Mouse (Mus musculus) right cerebral cortex, postnatal 36 days (tissue): ENCODE results near the gene Psg17.
"Not testable (repeated sequence)": the region's sequence is repeated elsewhere in the genome, so short reads cannot be mapped to it uniquely, and the experiment has no call there.

Source experiments
- DNase-seq, 2 experiments: peaks; one replicate each; pipeline ENCODE4 v3.0.0; 2022; ENCODE audit warnings: low spot score in 2 of 2, mixed read lengths in 1 of 2

The Psg17 gene

DNA sequence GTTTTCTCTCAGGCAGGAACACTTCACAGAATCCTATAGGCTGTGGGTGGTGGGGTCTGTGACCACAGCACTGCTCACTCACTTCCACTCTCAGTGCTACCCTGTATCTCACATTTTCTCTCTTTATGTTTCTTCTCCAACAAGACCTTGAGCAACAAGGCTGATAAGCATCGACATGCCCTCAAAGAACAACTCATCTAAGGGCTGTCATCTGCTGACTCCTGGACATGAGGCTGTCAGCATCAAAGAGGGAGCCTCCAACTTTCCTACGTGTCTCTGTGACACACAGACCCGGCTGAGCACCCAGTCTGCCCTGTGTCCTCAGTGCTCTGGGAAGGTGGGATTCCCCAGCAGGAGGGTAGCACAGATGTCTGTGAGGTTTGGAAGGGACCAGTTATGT is at the start of gene Psg17:
TSS of gene Psg17 (minus strand) at position 101 of the 400 bp plus-strand sequence.
- DNase-seq: no peak

DNA sequence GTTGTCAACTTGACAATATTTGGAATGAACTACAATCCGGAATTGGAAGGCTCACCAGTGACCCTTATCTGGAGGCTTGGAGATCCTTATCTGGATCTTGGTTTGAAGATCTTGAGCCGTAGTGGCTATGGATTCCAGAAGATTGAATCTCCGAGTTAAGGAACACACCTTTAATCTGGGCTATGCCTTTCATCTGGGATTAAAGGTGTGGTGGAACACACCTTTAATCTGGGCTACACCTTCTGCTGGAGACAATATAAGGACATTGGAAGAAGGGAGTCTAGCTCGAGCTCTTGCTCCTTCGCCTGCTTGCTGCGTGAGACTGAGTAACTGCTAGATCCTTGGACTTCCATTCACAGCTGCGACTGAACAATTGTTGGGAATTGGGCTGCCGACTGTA is 49.6 kb upstream of the Psg17 start, which contains the start of gene Pglyrp1:
TSS of gene Pglyrp1 (plus strand) at position 301 of the 400 bp plus-strand sequence.
- not testable (repeated sequence) for DNase-seq

DNA sequence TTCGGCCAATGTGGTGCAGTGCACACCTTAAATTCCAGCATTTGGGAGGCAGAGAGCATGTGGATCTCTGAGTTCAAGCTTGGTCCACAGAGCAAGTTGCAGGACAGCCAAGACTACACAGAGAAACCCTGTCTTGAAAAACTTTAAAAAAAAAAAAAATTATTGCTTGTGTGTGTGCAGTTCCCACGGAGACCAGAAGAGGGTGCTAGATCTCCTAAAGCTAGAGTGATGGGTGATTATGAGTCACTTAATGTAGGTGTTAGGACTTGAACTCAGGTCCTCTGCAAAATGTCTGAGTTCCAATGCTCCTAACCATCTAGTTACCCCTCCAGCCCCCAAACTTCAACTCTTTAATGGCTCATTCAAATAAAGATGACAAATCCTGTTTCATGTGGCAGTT is 47.1 kb upstream of the Psg17 start:
- DNase-seq: no peak

DNA sequence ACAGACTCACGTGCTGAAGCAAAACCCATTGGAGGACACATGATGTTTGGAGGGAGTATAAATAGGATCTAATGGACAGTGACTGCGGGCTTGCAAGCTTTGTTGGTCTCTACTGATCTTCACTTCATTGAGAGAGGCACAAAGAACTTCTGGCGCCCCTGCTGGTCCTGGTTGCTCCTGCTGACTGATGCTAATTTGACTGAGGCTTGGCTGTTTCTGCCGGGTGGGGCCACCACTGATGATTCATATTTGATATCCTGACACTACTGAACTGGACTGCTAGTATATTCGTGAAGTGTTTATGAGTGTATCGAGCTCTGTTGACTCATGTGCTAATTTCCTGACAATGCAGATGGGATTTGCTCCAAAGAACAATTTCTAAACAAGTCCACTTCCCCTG is 41.4 kb upstream of the Psg17 start:
- DNase-seq: no peak

DNA sequence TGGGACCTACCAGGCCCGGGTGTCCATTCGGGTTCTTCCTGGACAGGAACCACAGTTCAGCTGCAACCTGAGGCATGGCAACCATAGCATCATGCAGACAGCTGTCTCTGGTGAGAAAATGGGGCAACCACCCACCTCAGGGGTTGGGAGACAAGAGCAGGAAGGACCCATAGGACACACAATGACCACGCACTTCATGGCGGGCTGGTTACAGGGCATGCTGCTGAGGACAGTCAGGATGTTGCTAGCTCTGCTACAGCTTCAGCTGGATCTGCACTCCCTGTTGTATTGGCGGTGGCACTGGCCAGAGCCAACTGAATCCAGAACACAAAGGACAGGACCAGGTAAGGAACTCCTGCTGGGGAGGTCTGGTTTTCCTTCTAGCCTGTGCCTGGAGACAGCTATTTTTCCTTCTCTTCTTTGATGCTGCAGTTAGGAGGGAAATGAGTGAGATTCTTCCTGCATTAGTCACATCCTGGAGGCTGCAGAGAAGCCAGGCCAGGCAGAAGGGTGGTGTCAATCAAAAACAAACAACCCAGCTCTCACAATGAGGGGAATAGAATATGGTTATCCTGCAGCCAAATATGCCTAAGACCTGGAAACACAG is 37.0 kb upstream of the Psg17 start:
- DNase-seq: no peak

DNA sequence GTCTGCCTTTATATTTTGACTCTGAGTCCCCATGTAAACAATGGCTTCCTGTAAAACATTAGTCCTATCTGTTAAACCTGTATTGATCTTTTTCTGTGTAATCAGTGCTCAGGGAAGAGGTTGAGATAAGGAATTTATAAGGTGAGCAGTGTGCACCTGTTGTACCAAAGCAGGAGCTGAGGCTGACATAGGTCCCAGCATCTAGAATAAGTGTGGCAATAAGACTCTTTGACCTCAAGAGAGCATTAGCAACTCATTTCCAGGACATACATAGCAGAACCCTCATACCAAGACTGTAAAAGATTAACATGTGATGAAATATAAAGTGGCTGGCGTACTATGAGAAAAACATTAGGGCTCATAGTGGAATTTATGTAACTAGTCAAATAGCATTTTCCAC is 27.0 kb upstream of the Psg17 start:
- DNase-seq: no peak

DNA sequence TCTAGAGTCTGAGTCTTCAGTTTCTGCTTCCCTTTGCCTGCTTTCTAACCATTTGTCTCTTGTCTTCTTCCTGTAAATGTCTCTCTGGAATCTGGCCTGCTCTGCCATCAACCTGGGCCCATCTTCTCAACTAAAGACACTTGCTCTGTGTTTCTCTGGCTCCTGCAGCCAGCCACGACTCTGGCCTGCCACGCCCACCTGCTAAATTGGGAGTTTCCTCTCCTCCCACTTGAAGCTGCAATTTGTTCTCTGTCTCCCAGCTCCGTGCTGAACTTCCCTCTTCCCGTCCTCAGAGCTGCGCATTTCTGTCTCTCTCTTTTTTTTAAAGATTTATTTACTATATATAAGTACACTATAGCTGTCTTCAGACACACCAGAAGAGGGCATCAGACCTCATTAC is 23.4 kb upstream of the Psg17 start:
- DNase-seq: no peak

DNA sequence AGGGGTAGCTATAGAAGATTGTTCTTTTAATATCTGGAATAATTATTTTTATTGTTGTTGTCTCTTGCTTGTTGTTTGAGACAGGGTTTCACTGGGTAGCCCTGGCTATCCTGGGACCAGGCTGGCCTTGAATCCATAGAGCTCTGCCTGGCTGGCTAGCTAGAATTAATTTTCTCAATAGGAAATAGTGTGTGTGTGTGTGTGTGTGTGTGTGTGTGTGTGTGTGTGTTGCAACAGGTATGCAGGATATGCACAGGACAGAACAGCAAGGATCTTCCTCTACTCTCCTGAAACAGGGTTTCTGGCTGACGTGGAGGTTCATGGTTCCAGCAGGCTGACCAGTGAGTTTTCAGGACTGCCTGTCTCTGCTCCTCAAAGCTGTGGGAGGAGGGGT is 19.8 kb upstream of the Psg17 start:
- no peak for DNase-seq

DNA sequence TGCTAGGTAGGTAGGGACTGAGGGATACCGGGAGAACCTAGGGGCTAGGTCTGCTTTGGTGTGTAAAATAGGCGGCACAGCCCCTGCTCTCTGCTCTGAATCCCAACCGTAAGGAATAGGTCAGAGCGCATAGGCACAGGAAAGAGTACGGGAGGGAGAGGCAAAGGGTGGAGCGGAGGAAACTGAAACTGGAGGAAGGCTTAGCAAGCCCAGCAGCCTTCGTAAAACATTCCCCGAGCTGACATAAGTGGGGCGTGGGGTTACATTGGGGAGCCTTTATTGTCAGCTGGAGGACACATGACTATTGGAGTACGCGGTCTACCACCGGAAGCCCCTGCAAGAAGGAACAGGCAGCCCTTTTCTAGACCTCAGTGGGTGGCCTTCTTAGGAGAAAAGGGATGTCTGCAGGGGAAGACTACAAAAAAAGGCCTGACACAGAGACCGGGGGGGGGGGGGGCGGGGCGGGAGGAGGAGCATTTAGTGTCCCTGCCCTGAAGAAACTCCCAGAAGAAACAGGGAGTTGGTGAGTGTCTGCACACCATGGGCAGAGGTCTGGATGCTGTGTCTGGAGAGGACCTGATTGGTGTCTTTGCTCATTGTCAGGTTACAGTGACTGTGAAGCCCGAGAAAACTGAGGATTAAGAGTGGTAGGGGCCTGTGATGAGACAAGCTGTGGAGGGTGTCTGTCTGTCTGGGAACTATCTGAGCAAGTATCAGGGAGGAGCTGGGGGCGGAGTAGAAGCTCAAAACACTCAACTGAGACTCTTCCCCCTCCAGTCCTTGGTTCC is 19.2 kb upstream of the Psg17 start:
- DNase-seq: no peak

DNA sequence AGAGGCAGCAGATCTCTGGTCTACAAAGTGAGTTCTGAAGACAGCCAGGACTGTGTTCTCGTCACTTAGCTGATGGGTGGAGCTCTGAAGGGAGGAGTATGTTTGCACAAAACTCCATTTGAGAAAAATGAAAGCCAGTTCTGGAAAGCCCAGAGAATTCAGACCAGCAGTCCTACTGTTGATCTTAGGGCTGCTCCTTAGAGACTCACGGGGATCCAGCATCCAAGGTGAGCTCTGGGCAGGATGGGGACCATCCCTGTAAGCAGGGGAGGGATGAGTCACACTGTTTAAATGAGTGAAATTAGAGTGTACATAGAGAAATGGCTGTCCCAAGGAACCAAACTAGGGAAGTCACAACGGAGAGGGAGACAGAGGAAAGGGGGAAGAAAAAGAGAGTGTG is 18.5 kb upstream of the Psg17 start, which contains the start of gene Mill2:
TSS of gene Mill2 (plus strand) at position 102 of the 400 bp plus-strand sequence.
- no peak for DNase-seq

DNA sequence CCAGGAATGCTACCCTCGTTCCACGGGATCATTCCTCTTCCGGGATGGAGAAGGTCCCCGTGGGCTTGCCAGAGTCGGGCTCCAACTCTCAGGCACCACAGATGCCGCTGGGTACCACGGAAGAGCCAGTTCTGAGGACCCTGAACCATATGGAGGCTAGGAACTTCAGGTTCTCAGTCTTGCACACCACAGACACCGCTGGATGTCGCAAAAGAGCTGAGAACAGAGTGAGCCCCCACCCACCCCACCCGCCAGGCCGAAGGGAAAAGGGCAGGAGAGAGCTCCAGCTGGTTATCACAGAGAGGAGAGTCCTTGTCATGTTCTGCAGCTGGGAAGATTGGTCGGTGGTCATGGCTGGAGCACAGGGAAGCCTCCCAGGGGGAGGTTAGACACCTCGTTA is 10.9 kb upstream of the Psg17 start:
- no peak for DNase-seq

DNA sequence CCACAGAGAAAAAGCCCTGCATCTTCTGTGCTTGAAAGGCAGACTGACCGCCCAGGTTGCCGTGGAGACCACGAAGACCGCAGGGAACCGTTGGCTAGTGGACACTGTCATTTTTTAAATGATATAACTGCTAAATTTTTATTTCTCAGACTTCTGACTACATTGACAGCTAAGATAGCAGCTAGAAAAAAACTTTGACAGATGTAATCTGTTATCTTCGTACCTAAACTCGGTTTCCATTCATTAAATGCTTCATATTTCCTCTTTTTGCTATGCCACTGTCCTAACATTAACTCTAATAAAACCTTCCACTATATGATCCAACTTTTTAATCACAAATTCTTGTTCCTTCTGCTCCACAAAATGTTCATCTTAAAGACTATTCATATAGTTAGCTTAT is 8.1 kb upstream of the Psg17 start:
- DNase-seq: no peak

DNA sequence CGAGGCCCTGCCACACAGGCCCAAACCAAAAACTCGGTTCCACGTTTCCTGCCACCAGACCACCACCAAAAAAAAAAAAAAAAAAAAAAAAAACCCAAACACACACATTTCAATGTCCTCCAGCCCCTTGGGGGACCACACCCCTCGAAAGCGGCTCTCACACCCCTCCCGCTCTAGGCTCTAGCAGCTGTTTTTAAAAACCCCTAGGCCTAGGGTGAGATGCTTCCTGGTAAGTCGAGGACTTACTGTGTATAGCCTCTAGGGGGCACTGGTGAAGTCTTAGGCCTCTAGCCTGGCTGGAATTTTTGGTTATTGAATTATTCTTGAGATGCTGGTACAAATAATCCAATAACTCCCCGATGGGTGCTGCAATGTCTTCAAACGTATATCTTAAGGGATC is 7.2 kb upstream of the Psg17 start:
- no peak for DNase-seq

DNA sequence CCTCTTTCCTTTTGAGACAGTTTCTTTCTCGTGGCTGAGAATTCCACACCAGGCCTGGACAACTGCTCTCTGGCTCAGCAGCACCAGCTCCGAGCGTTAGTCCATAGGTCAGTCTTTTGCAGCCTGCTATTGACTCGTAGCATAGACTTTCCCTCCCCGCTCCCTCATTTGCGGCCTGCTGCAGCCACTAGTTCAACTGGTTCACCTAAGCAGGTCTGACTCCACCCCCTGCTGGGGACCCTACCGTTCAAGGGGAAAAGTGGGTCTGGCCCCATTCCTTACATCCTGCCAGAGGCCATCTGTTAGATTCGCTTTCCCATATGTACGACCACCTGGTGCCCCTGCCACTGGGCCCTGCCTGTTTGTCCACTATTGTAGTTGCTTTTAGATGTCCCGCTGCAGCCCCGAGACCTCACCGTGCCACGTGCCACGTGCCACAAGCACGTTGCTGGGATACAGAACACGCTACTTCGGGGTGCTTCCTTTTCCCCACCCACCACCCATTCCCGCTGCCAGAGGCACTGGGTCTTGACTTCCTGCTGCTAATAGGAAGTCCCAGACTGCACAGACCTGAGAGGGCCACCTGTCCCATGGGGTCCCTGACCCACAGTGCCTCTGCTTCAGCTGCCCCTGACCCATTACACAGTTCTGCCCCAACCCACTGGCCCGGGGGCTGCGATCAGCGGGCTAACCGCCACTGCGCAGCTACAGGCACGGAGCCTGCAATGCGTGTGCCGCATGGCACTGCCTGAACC is 6.6 kb upstream of the Psg17 start:
- DNase-seq: no peak

DNA sequence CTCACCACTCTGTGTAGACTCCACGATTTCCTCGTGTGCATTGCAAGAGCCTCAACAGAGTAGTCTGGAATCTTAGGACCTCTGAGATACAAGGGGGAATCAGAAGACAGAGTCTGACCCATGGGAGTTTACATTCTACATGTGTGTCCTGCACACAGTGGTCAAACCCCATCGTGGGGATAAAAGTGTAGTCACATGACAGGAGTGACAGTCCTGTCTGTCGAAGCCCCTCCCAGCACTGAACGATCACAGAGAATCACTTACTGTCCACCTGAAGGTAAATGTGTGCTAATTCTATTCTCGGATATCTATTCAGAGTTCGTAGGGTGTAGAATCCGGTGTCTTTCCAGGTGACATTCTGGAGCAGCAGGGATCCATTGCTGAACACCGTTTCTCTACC is 3.1 kb downstream of the Psg17 start:
- DNase-seq: no peak

DNA sequence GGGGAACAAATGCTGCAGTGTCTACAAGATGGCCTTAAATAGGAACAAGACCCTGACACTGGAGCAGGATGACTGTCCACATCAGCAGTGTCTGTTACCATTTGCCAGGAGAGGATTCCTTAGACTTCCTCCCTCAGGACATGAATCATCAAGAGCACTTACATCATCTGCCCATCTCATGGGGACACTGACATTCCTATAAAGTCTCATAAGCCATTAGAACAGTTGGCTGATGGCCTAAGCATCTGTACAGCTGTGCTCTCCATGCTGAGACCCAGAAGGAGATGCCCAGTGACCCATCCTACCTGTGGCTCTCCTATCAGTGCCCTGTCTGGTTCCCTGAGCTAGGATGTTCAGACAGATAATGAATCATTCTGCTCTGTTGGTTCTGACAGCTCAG is 17.9 kb downstream of the Psg17 start:
- DNase-seq: no peak

DNA sequence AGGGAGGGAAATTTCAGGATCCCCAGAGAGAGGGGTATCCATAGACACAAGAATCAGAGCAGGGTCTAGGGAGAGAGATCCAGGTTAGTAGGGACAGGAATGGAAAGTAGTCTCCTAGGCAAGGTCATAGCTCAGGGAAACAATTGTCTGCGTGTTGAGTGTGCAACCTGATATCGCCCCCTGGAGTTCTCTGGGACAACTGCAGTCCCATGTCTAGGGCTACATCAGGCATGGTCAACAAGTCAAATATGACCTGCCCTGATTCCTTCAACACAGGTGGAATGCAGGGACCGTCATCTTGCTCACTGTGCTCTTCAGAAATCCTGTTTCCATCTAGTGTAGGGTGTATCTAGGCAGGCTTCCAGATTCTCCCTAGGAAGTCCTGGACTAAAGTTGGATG is 22.3 kb downstream of the Psg17 start:
- no peak for DNase-seq

DNA sequence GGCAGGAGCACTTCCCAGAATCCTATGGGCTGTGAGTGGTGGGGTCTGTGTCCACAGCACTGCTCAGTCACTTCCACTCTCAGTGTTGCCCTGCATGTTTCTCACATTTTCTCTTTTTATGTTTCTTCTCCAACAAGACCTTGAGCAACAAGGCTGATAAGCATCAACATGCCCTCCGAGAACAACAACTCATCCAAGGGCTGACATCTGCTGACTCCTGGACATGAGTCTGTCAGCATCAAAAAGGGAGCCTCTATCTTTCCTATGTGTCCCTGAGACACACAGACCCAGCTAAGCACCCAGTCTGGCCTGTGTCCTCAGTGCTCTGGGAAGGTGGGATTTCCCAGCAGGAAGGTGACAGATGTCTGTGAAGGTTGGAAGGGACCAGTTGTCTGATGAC is 23.0 kb downstream of the Psg17 start, which contains the start of gene Psg19:
TSS of gene Psg19 (minus strand) at position 101 of the 400 bp plus-strand sequence.
- DNase-seq: no peak

DNA sequence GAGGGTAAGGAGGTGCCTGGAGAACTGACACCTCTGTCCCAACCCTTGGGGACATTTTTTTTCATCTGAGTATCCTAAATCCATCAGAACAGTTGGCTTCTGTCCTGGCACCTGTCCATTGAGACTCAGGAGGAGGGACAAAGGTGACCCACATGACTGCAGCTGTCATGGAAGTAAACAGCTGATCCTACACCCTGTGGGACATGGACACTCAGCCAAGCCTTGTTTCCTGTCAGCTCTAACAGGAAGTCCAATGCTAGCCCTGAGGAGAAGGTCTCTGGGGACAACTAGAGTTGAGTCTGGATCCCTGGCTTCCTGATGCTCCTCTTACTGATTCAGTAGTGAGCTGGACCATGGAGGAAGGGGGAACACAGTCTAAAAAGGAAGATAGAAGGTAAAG is 30.7 kb downstream of the Psg17 start:
- not testable (repeated sequence) for DNase-seq

DNA sequence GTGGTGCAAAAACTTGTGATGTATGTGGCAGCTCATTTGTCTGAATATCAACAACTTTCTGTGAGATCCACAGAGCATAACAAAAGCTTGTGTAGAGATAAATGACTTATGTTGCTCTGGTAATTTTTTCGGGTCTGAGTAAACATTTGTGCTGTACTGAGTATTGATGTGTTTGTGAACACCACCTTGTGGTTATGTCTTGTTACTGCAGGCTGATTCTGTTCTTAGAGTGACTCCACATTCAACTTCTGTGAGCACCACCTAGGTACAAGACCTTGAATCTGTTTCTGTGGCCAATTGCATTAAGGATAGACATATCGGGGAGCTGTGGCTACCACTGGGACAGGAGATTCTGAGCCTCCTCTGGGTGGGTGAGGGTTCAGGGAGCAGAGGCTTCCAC is 40.1 kb downstream of the Psg17 start:
- not testable (repeated sequence) for DNase-seq

DNA sequence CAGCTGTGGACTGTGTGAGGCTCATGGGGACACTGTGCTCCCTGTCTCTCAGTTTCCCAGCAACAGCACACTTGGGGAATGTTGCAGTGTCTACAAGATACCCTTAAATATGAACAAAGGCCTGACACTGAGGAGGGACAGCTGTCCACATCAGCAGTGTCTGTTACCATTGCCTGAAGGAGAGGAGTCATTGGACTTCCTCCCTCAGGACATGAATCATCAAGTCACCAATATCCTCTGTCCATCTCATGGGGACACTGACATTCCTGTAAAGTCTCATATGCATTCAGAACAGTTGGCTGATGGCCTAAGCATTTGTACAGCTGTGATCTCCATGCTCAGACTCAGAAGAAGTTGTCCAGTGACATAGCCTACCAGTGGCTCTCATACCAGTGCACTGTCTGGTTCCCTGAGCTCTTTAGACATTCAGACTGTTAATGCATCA is 42.0 kb downstream of the Psg17 start:
- DNase-seq: no peak
